Mouse (Mus musculus) erythroblast, embryonic 14.5 days (primary cell): Measurements from ENCODE around the gene Sp7. TPM values are rescaled to one million over a fixed set of nuclear protein-coding genes. Genes with fewer than 3 reads are reported as not detected.

Source experiments
- H3K27me3 ChIP-seq: 2 replicates; pipeline ENCODE4 v1.6.1; 2012; ENCODE audit warnings: inconsistent platforms; ENCODE audit not compliant: control insufficient read depth
- H3K36me3 ChIP-seq: 2 replicates; pipeline ENCODE4 v1.6.1; 2012; ENCODE audit warnings: mild to moderate bottlenecking, inconsistent platforms; ENCODE audit not compliant: control insufficient read depth
- H3K4me1 ChIP-seq: 2 replicates; pipeline ENCODE4 v1.6.1; 2012; ENCODE audit warnings: inconsistent platforms; ENCODE audit not compliant: control insufficient read depth
- H3K4me3 ChIP-seq: replicated peaks from 2 replicates; pipeline ENCODE3; 2012; ENCODE audit warnings: moderate library complexity, mild to moderate bottlenecking, inconsistent platforms
- H3K9me3 ChIP-seq: 2 replicates; pipeline ENCODE4 v1.6.1; 2012; ENCODE audit warnings: low read length, inconsistent platforms, mixed read lengths; ENCODE audit not compliant: control insufficient read depth
- GATA1 ChIP-seq: IDR thresholded peaks from 2 replicates; pipeline ENCODE4 v1.6.1; 2012; ENCODE audit warnings: low read length, inconsistent platforms, mixed read lengths
- TAL1 ChIP-seq: IDR thresholded peaks from 3 replicates; pipeline ENCODE4 v1.6.1; 2012; ENCODE audit warnings: low read length, inconsistent platforms, mixed read lengths
- polyA plus RNA-seq: library from polyadenylated mRNA; stranded (reverse); fragments of >175 nt; gene quantifications from 2 replicates; pipeline ENCODE4 v1.2.3, GENCODE M21; 2012

Sp7 gene
- polyA plus RNA-seq, 1 experiment = not detected

DNA sequence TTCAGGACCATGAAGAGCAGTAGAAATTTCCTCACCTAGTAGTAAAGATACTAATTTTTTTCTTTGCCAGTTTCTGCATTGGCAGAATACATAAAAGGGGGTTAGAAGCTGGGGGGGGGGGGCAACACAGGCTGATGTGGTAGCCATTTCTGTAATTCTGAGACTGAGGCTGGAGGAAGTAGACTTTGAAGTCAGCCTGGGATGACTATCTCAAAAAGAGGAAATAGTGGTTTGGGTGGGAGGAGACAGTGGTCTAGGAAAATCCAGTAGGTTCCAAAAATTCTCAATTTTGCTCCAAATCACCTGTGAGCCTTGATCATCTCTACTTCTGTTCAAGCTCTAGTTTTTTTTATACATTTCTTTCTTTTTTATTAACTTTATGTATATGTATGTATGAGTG is 55.5 kb downstream of the Sp7 start:
- Histone ChIP-seq H3K27me3 (no peaks in the 10 kb centered on the region), H3K36me3 (peaks cover 98% of the 10 kb centered on the region), H3K4me3 (no peak overlapping the region), H3K9me3 (no peaks in the 10 kb centered on the region), H3K4me1 (no peaks in the 10 kb centered on the region; the same call in 1 of the 2 replicates)
- TF ChIP-seq TAL1 (no peak), GATA1 (no peak)

DNA sequence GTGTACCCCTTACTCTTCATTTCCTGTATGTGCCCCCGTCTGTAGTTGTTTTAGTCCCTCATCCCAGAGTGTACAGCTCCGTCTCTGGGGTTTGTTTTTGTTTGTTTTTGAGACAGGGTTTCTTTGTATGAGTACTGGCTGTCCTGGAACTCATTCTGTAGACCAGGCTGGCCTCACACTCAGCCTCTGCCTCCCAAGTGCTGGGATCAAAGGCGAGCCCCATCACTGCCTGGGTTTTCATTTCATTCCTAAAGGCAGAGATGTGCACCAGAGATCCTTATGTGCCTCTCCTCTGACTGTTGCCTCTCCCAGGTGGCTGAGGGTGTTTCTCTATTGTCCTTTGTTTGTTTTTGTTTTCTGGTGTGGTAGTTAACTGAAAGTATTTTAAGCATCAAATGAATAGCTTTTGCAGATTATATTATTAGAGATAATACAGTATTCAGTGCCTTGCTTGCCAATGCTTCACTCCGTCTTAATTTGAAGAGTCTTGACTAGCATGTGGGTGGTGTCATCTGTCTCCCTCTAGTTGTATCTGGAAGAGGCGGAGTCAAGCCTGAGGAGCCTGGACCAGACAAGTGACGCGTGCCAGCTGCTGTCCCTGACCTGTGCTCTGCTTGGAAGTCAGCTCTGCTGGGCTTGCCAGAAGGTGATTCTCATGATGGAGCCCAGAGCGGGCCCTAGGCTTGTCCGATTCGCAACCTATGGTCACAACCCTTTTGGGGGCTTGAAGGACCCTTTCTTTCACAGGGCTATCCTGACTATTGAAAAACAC is 56.7 kb downstream of the Sp7 start:
- no peak for TF ChIP-seq GATA1
- no peak for TF ChIP-seq TAL1
- Histone ChIP-seq H3K4me1 (peaks cover 3% of the 10 kb centered on the region), H3K9me3 (no peaks in the 10 kb centered on the region), H3K4me3 (no peak overlapping the region), H3K27me3 (no peaks in the 10 kb centered on the region; the same call in 1 of the 2 replicates), H3K36me3 (peaks cover 98% of the 10 kb centered on the region)

DNA sequence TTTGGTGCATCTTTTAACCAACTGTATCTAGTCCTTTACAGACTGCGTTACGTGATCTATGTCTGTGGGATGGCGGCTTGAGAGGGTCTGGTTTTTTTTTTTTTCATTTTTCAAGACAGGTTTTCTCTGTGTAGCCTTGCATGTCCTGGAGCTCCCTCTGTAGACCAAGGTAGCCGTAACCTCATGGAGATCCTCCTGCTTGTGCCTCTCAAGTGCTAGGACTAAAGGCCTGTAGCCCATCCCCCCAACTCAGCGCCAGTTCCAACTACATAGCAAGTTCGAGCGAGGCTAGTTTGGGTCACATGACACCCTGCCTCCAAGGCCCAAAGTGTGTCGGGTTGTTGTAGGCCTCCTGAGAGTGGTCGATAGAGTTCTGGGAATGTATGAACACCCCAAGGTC is 58.3 kb downstream of the Sp7 start:
- no peaks in the 10 kb centered on the region; the same call in 1 of the 2 replicates for H3K27me3 ChIP-seq
- H3K36me3 ChIP-seq = peaks cover 98% of the 10 kb centered on the region
- peaks cover 3% of the 10 kb centered on the region for H3K4me1 ChIP-seq
- no peak overlapping the region for H3K4me3 ChIP-seq
- TF ChIP-seq GATA1 = no peak
- TF ChIP-seq TAL1 = no peak
- H3K9me3 ChIP-seq = no peaks in the 10 kb centered on the region

Other genes with a start within 250 kb of the Sp7 start
- gene Spryd3, start 230.9 kb downstream of the Sp7 start, polyA plus RNA-seq = 1.1 and 1.4 TPM in 2 replicates
- 0.05 TPM in 1 of 2 replicates, not detected in the other for gene Igfbp6, start 222.8 kb downstream of the Sp7 start, polyA plus RNA-seq
- gene Soat2, start 216.7 kb downstream of the Sp7 start, polyA plus RNA-seq = 0.12 and 0.18 TPM in 2 replicates
- gene Zfp740, start 163.9 kb downstream of the Sp7 start, polyA plus RNA-seq = 0.44 and 0.77 TPM in 2 replicates
- gene Csad, start 162.5 kb downstream of the Sp7 start, polyA plus RNA-seq = 0.97 and 1.4 TPM in 2 replicates
- gene Itgb7, start 135.2 kb downstream of the Sp7 start, polyA plus RNA-seq = 1.4 and 2.1 TPM in 2 replicates
- gene Rarg, start 109.7 kb downstream of the Sp7 start, polyA plus RNA-seq = 0.09 TPM in 2 replicates
- not detected in 2 replicates for gene Gm9918, start 96.6 kb downstream of the Sp7 start, polyA plus RNA-seq
- gene Mfsd5, start 87.7 kb downstream of the Sp7 start, polyA plus RNA-seq = 3.2 and 3.5 TPM in 2 replicates
- gene Espl1, start 70.9 kb downstream of the Sp7 start, polyA plus RNA-seq = 12.0 and 15.2 TPM in 2 replicates
- gene Pfdn5, start 41.1 kb downstream of the Sp7 start, polyA plus RNA-seq = 1.2 and 3.3 TPM in 2 replicates
- gene Myg1, start 35.5 kb downstream of the Sp7 start, polyA plus RNA-seq = 6.4 and 8.0 TPM in 2 replicates
- gene Aaas, start 16.4 kb downstream of the Sp7 start, polyA plus RNA-seq = 13.7 and 18.1 TPM in 2 replicates
- 0.32 and 0.93 TPM in 2 replicates for gene Sp1, start 39.0 kb upstream of the Sp7 start, polyA plus RNA-seq
- 0.03 and 0.08 TPM in 2 replicates for gene Amhr2, start 78.2 kb upstream of the Sp7 start, polyA plus RNA-seq
- gene Prr13, start 91.8 kb upstream of the Sp7 start, polyA plus RNA-seq = 28.4 and 73.8 TPM in 2 replicates
- 31.3 and 62.4 TPM in 2 replicates for gene Pcbp2, start 103.4 kb upstream of the Sp7 start, polyA plus RNA-seq
- not detected in 2 replicates for gene Gm10337, start 136.5 kb upstream of the Sp7 start, polyA plus RNA-seq
- gene Map3k12, start 149.9 kb upstream of the Sp7 start, polyA plus RNA-seq = 0.01 TPM in 2 replicates
- gene Tarbp2, start 151.0 kb upstream of the Sp7 start, polyA plus RNA-seq = 11.9 and 12.1 TPM in 2 replicates
- 0.16 and 0.17 TPM in 2 replicates for gene Npff, start 157.8 kb upstream of the Sp7 start, polyA plus RNA-seq